Mouse (Mus musculus) lung, postnatal 0 days (tissue): Measurements from ENCODE around the gene Mdk. TPM values are rescaled to one million over a fixed set of nuclear protein-coding genes. Genes with fewer than 3 reads are reported as not detected.

ENCODE experiments used
- ATAC-seq: fragments of 200-750 bp; cut with Nextera tagmentation; 2 replicates; pipeline ENCODE4 v1.8.0; 2017; ENCODE audit warnings: moderate library complexity
- DNase-seq: peaks from one replicate; pipeline ENCODE4 v3.0.0-alpha.2; 2016; ENCODE audit warnings: low spot score
- H3K27ac ChIP-seq: fragments of 300-500 bp; sonication (generic); 2 replicates; pipeline ENCODE4 v1.5.1; 2014; ENCODE audit warnings: antibody characterized with exemption, mild to moderate bottlenecking, low read length, mixed read lengths
- H3K27me3 ChIP-seq: fragments of 300-500 bp; sonication (generic); replicated peaks from 2 replicates; pipeline ENCODE4 v1.6.1; 2014; ENCODE audit warnings: low read length, mixed read lengths; ENCODE audit not compliant: insufficient read depth
- H3K36me3 ChIP-seq: fragments of 300-500 bp; sonication (generic); 2 replicates; pipeline ENCODE4 v1.6.1; 2014; ENCODE audit warnings: low read length, mixed read lengths; ENCODE audit not compliant: insufficient read depth
- H3K4me1 ChIP-seq: fragments of 300-500 bp; sonication (generic); 2 replicates; pipeline ENCODE4 v1.6.1; 2014; ENCODE audit warnings: antibody characterized with exemption, low read depth, low read length, mixed read lengths; ENCODE audit not compliant: insufficient read depth
- H3K4me2 ChIP-seq: fragments of 300-500 bp; sonication (generic); replicated peaks from 2 replicates; pipeline ENCODE4 v1.6.1; 2014; ENCODE audit warnings: low read depth, mild to moderate bottlenecking, low read length, moderate library complexity, mixed read lengths
- H3K4me3 ChIP-seq: fragments of 300-500 bp; sonication (generic); 2 replicates; pipeline ENCODE4 v1.5.1; 2014; ENCODE audit warnings: low read depth, low read length
- H3K9ac ChIP-seq: fragments of 300-500 bp; sonication (generic); replicated peaks from 2 replicates; pipeline ENCODE4 v1.6.1; 2014; ENCODE audit warnings: low read depth, mild to moderate bottlenecking
- H3K9me3 ChIP-seq: fragments of 300-500 bp; sonication (generic); 2 replicates; pipeline ENCODE4 v1.6.1; 2016; ENCODE audit warnings: low read length, mixed read lengths
- CTCF ChIP-seq: IDR thresholded peaks from 2 replicates; pipeline ENCODE4 v1.5.1; 2016; ENCODE audit warnings: antibody characterized with exemption, mild to moderate bottlenecking
- EP300 ChIP-seq: IDR thresholded peaks from 2 replicates; pipeline ENCODE4 v1.6.1; 2016; ENCODE audit warnings: antibody characterized with exemption, mild to moderate bottlenecking, control low read depth
- WGBS: fragments of 180-500 bp; shearing (Covaris S2); extraction: QIAGEN DNeasy Blood & Tissue Kit; methylation state at CpG from one replicate; pipeline ENCODE4 v1.1.7; 2014; 5-methylcytosine and 5-hydroxymethylcytosine counted together
- microRNA-seq: library from miRNA; unstranded; fragments of <30 nt; microRNA quantifications from one replicate; pipeline ENCODE4, GENCODE M21; 2016
- polyA plus RNA-seq: library from polyadenylated mRNA; unstranded; fragments of >200 nt; fragmentation: Nextera tagmentation; extraction: Ambion mirVana; gene quantifications from 2 replicates; pipeline ENCODE4 v1.2.1, GENCODE M21; 2015

Gene Mdk
- polyA plus RNA-seq, 1 experiment from 2014 or later = 101 TPM

GRCm38 (mm10) chr2:91897968-91898367 is 34.1 kb downstream of the Mdk start:
- no peaks in the 10 kb centered on the region for H3K9me3 ChIP-seq
- H3K4me3 ChIP-seq = no peak overlapping the region
- no peak overlapping the region for H3K27ac ChIP-seq
- no peak overlapping the region for H3K4me2 ChIP-seq
- H3K9ac ChIP-seq = no peak overlapping the region
- no peak for ATAC-seq
- no peaks in the 10 kb centered on the region for H3K36me3 ChIP-seq
- no peaks in the 10 kb centered on the region for H3K27me3 ChIP-seq
- peak; percentile 10 for DNase-seq
- TF ChIP-seq CTCF = no peak
- TF ChIP-seq EP300 = no peak
- H3K4me1 ChIP-seq = no peaks in the 10 kb centered on the region

DNA sequence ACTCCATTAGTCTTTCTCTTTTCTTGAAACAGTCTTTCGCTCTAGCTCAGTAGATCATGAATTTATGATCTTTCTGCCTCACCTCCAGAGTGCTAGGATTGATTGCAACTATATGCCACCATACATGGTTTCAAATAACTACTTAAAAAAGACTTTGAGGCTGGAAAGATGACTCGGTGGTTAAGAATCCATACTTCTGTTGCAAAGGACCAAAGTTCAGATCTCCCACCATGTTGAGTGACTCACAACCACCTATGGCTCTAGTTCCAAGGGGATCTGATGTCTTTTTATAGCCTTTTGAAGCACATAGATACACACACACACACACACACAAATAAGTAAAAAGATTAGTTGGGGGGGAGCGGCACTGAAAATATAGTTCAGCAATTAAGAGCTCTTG is 36.7 kb downstream of the Mdk start:
- Histone ChIP-seq H3K27me3 (no peaks in the 10 kb centered on the region), H3K9me3 (no peaks in the 10 kb centered on the region), H3K4me2 (no peak overlapping the region), H3K27ac (no peak overlapping the region), H3K4me1 (no peaks in the 10 kb centered on the region), H3K36me3 (no peaks in the 10 kb centered on the region), H3K4me3 (no peak overlapping the region), H3K9ac (no peak overlapping the region)
- 91% methylated on average over 3 of the region's 3 CpGs for WGBS
- DNase-seq = no peak
- no peak for ATAC-seq
- TF ChIP-seq EP300 (no peak), CTCF (no peak)

DNA sequence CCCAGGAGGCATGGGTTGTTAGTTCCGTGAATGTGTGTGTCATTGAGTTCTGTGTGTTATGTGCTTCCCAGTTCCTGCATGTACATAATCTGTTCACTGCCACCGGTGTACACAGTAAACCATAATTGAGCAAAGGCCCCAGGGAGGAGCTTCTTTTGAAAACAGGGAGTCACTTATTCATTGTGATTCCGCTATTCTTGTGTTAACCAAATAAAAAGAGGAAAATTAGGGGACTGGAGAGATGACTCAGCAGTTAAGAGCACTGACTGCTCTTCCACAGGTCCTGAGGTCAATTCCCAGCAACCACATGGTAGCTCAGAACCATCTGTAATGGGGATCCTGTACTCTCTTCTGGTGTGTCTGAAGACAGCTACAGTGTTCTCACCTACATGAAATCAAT is 37.4 kb downstream of the Mdk start:
- no peaks in the 10 kb centered on the region for H3K36me3 ChIP-seq
- 92% methylated on average over 3 of the region's 3 CpGs for WGBS
- ATAC-seq = no peak

GRCm38 (mm10) chr2:91884616-91885015 is 47.5 kb downstream of the Mdk start:
- H3K4me1 ChIP-seq = no peaks in the 10 kb centered on the region
- no peak overlapping the region for H3K9ac ChIP-seq
- WGBS = 74% methylated on average over 4 of the region's 4 CpGs
- H3K27me3 ChIP-seq = no peaks in the 10 kb centered on the region
- no peaks in the 10 kb centered on the region; the same call in 1 of the 2 replicates for H3K36me3 ChIP-seq
- H3K9me3 ChIP-seq = no peaks in the 10 kb centered on the region
- no peak for DNase-seq
- no peak for TF ChIP-seq CTCF
- no peak for TF ChIP-seq EP300
- H3K4me3 ChIP-seq = no peak overlapping the region
- H3K27ac ChIP-seq = no peak overlapping the region
- H3K4me2 ChIP-seq = no peak overlapping the region
- ATAC-seq = no peak

More for the DNA sequence above, 37.4 kb downstream of the Mdk start:
- Histone ChIP-seq H3K27ac (no peak overlapping the region), H3K27me3 (no peaks in the 10 kb centered on the region), H3K4me1 (no peaks in the 10 kb centered on the region), H3K4me3 (no peak overlapping the region), H3K9ac (no peak overlapping the region), H3K9me3 (no peaks in the 10 kb centered on the region), H3K4me2 (no peak overlapping the region)
- TF ChIP-seq CTCF = no peak
- no peak for TF ChIP-seq EP300
- DNase-seq = no peak

GRCm38 (mm10) chr2:91883961-91884360 is 48.1 kb downstream of the Mdk start:
- DNase-seq (no peak), ATAC-seq (no peak)
- WGBS = 68% methylated on average over 4 of the region's 4 CpGs
- no peaks in the 10 kb centered on the region; the same call in 1 of the 2 replicates for H3K36me3 ChIP-seq
- H3K4me2 ChIP-seq = no peak overlapping the region
- no peak for TF ChIP-seq EP300
- no peak for TF ChIP-seq CTCF
- no peak overlapping the region for H3K9ac ChIP-seq
- no peaks in the 10 kb centered on the region for H3K27me3 ChIP-seq
- no peak overlapping the region for H3K4me3 ChIP-seq
- no peak overlapping the region for H3K27ac ChIP-seq
- no peaks in the 10 kb centered on the region for H3K4me1 ChIP-seq
- H3K9me3 ChIP-seq = no peaks in the 10 kb centered on the region

Small RNAs within 50 kb of the gene (microRNA-seq; reads per million reads assigned to microRNA genes)
- gene Mir6999 = not detected

Other genes with a start within 250 kb of the Mdk start
- 23.1 and 26.2 TPM in 2 replicates for gene Atg13, start 221.7 kb downstream of the Mdk start, polyA plus RNA-seq
- gene Harbi1, start 221.4 kb downstream of the Mdk start, polyA plus RNA-seq = 11.5 and 12.2 TPM in 2 replicates
- gene Ambra1, start 202.2 kb downstream of the Mdk start, polyA plus RNA-seq = 7.1 and 7.3 TPM in 2 replicates
- gene Chrm4, start 5.0 kb downstream of the Mdk start, polyA plus RNA-seq = 0.12 and 0.16 TPM in 2 replicates
- 0.14 and 0.35 TPM in 2 replicates for gene Gm9821, start 13.4 kb upstream of the Mdk start, polyA plus RNA-seq
- 50.7 and 54.0 TPM in 2 replicates for gene Dgkz, start 43.6 kb upstream of the Mdk start, polyA plus RNA-seq
- 7.0 and 8.1 TPM in 2 replicates for gene Creb3l1, start 92.2 kb upstream of the Mdk start, polyA plus RNA-seq
- gene Phf21a, start 160.8 kb upstream of the Mdk start, polyA plus RNA-seq = 12.9 and 13.6 TPM in 2 replicates